Mouse (Mus musculus) hindbrain, postnatal 0 days (tissue): ENCODE data around the gene Csnk1d. TPM values are rescaled to one million over a fixed set of nuclear protein-coding genes. Genes with fewer than 3 reads are reported as not detected.

Source experiments
- ATAC-seq: fragments of 200-750 bp; cut with Nextera tagmentation; 2 replicates; pipeline ENCODE4 v1.8.0; 2017; ENCODE audit warnings: mild to moderate bottlenecking, moderate TSS enrichment, moderate library complexity
- DNase-seq: peaks from one replicate; pipeline ENCODE4 v3.0.0-alpha.2; 2015; ENCODE audit warnings: low spot score
- H3K27ac ChIP-seq: fragments of 300-500 bp; sonication (generic); 2 replicates; pipeline ENCODE4 v1.5.1; 2014; ENCODE audit warnings: mild to moderate bottlenecking
- H3K27me3 ChIP-seq: fragments of 300-500 bp; sonication (generic); 2 replicates; pipeline ENCODE4 v1.6.1; 2014; ENCODE audit warnings: low read length, mixed read lengths; ENCODE audit not compliant: insufficient read depth
- H3K36me3 ChIP-seq: fragments of 300-500 bp; sonication (generic); 2 replicates; pipeline ENCODE4 v1.6.1; 2014; ENCODE audit warnings: low read length, mixed read lengths; ENCODE audit not compliant: insufficient read depth
- H3K4me1 ChIP-seq: fragments of 300-500 bp; sonication (generic); 2 replicates; pipeline ENCODE4 v1.6.1; 2014; ENCODE audit warnings: antibody characterized with exemption, low read length, mixed read lengths; ENCODE audit not compliant: insufficient read depth
- H3K4me2 ChIP-seq: fragments of 300-500 bp; sonication (generic); 2 replicates; pipeline ENCODE4 v1.6.1; 2014; ENCODE audit warnings: low read depth, mild to moderate bottlenecking, low read length, moderate library complexity, mixed read lengths
- H3K4me3 ChIP-seq: fragments of 300-500 bp; sonication (generic); 2 replicates; pipeline ENCODE4 v1.5.1; 2014; ENCODE audit warnings: low read length
- H3K9ac ChIP-seq: fragments of 300-500 bp; sonication (generic); replicated peaks from 2 replicates; pipeline ENCODE4 v1.6.1; 2014; ENCODE audit warnings: mild to moderate bottlenecking, low read length, moderate library complexity, mixed read lengths
- H3K9me3 ChIP-seq: fragments of 300-500 bp; sonication (generic); 2 replicates; pipeline ENCODE4 v1.6.1; 2016; ENCODE audit warnings: low read length, mixed read lengths
- CTCF ChIP-seq: IDR thresholded peaks from 2 replicates; pipeline ENCODE4 v1.5.1; 2016; ENCODE audit warnings: antibody characterized with exemption, control low read depth, low read depth
- WGBS: fragments of 180-500 bp; shearing (Covaris S2); extraction: QIAGEN DNeasy Blood & Tissue Kit; methylation state at CpG from one replicate; pipeline ENCODE4 v1.1.7; 2014; 5-methylcytosine and 5-hydroxymethylcytosine counted together
- polyA plus RNA-seq: library from polyadenylated mRNA; unstranded; fragments of >200 nt; fragmentation: Nextera tagmentation; extraction: Ambion mirVana; gene quantifications from 2 replicates; pipeline ENCODE4 v1.2.1, GENCODE M21; 2015
- total RNA-seq: library from RNA; depleted of rRNA; stranded (reverse); fragments of >200 nt; gene quantifications from 2 replicates; pipeline ENCODE4 v1.2.3, GENCODE M21; 2014

The Csnk1d gene
- total and polyA plus RNA-seq, 2 experiments from 2014 or later, result 95.2 to 102 TPM

DNA sequence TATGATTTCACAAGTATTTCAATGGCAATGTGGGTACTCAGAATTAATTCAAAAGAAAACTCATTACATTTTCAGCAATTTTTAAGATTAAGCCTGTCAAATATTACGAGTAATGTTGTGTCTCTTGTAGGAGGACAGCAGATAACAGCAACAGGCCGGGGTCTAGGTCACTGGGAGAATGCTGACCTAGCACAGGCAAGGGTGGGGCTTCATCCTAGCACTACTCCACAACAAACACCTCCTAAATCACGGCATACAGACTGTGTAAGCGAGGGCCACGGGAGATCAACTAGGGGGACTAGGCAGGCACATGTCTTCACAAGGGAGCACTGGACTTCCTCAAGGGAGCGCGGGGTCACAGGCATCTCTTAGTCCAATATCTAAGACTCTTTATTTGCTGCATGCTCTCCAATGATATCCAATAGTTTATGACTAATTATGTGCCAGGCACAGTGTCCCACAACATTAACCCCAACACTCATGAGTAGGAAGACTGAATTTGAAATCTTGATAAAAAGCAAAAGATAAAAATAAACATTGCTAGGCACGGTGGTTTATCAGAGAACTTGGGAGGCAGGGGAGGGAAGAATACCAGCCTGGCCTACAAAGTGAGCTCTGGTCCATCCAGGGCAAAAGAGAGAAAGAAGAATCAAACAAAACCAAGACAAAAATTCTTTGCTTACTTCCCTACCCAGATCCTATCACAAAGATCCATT is 11.3 kb downstream of the Csnk1d start:
- Histone ChIP-seq H3K4me2 (no peak overlapping the region), H3K27ac (no peak overlapping the region), H3K4me3 (no peak overlapping the region), H3K9ac (no peak overlapping the region), H3K9me3 (no peaks in the 10 kb centered on the region), H3K36me3 (peaks cover 47% of the 10 kb centered on the region), H3K27me3 (no peaks in the 10 kb centered on the region), H3K4me1 (no peaks in the 10 kb centered on the region)
- ATAC-seq (no peak), DNase-seq (no peak)
- TF ChIP-seq CTCF, result no peak
- WGBS, result 90% methylated on average over 8 of the region's 8 CpGs

DNA sequence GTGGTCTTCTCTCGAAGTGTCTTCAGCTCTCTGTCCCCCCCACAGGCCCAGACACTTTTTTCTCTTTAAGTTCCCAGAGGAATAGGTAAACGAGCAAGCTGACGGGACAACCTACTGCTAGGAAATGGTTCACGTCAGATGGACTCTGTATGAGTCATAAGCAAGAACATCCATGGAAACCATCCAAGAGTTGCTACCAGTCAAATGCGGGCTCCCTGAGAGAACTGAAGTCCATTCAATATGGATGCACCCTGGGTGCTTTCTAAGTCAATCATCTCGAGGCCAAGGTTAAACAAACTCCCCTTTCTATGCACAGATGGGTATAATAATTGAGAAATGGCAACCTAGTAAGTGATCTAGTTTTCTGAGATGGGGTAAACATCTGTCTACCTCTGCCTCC is 17.8 kb downstream of the Csnk1d start:
- 64% methylated on average over 6 of the region's 6 CpGs for WGBS
- no peak overlapping the region for H3K4me3 ChIP-seq
- no peak for TF ChIP-seq CTCF
- no peak overlapping the region for H3K9ac ChIP-seq
- H3K27me3 ChIP-seq, result no peaks in the 10 kb centered on the region
- H3K27ac ChIP-seq, result no peak overlapping the region
- no peak for ATAC-seq
- H3K36me3 ChIP-seq, result peaks cover 61% of the 10 kb centered on the region
- no peaks in the 10 kb centered on the region for H3K4me1 ChIP-seq
- DNase-seq, result no peak
- H3K4me2 ChIP-seq, result no peak overlapping the region
- no peaks in the 10 kb centered on the region for H3K9me3 ChIP-seq

DNA sequence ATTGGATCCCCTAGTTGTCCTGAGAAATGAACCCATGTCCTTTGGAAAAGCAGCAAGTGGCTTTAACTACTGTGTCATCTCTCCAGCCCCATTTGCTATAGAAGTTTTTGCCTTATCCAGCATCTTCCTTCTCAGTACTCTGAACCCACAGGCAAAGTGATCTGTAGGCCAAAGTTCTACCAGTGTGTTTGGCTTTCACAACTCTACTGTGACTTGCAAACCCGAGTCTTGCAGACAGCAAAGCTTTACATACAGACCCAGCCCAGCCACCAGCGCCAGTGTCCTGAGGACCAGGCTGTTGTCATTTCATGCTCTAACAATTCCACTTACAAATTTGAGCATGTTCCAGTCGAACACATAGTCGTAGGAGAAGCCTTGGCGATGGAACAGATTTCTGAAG is 19.9 kb downstream of the Csnk1d start:
- Histone ChIP-seq H3K9ac (no peak overlapping the region), H3K27me3 (no peaks in the 10 kb centered on the region), H3K36me3 (peaks cover 82% of the 10 kb centered on the region), H3K4me2 (no peak overlapping the region), H3K9me3 (no peaks in the 10 kb centered on the region), H3K4me1 (no peaks in the 10 kb centered on the region), H3K4me3 (no peak overlapping the region), H3K27ac (no peak overlapping the region)
- no peak for TF ChIP-seq CTCF
- WGBS, result 92% methylated on average over 5 of the region's 5 CpGs
- ATAC-seq, result no peak
- no peak for DNase-seq

DNA sequence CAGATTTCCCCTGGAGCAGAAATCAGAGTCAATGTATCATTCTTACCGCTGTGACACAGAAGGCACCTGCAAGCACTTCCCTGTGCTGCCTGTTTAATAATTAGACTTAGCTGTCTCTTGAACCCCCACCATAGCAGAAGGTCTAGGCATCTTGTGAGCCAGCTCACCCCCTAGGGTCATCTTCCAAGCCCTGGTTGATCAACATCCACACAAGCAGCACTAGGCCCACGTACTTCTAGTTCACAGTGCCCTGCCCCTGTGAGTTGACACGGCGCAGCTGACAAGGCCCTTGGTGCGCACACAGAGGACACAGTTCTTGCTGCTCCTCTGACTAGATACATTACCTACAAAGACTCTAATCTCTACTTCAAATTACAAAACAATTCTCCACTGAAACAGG is 21.4 kb downstream of the Csnk1d start:
- H3K4me2 ChIP-seq, result no peak overlapping the region
- peaks cover 90% of the 10 kb centered on the region for H3K36me3 ChIP-seq
- DNase-seq (no peak), ATAC-seq (no peak)
- no peak for TF ChIP-seq CTCF
- H3K4me3 ChIP-seq, result no peak overlapping the region
- no peaks in the 10 kb centered on the region for H3K27me3 ChIP-seq
- WGBS, result 91% methylated on average over 5 of the region's 5 CpGs
- H3K4me1 ChIP-seq, result no peaks in the 10 kb centered on the region
- H3K9ac ChIP-seq, result no peak overlapping the region
- no peak overlapping the region for H3K27ac ChIP-seq
- no peaks in the 10 kb centered on the region for H3K9me3 ChIP-seq

DNA sequence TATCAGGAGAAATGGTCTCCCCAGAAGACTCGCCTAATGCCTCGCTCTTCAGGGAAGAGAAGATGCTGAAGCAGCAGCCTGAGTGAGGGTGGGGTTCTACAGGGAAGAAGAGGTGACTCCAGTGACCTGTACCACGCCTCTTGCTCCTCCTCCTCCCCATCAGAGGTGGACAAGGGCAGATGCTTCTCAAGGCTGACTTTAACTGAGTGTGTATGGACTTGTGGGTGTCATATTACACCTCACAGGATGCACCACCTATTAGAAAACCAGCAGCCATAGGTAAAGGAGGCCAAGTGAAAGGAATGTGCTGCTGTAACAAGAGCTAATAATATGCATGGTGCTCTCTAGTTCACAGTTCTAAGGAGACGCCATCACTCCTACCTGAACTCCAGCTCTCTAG is 25.5 kb downstream of the Csnk1d start:
- H3K9ac ChIP-seq, result no peak overlapping the region
- H3K36me3 ChIP-seq, result peaks cover 95% of the 10 kb centered on the region
- H3K4me2 ChIP-seq, result no peak overlapping the region

DNA sequence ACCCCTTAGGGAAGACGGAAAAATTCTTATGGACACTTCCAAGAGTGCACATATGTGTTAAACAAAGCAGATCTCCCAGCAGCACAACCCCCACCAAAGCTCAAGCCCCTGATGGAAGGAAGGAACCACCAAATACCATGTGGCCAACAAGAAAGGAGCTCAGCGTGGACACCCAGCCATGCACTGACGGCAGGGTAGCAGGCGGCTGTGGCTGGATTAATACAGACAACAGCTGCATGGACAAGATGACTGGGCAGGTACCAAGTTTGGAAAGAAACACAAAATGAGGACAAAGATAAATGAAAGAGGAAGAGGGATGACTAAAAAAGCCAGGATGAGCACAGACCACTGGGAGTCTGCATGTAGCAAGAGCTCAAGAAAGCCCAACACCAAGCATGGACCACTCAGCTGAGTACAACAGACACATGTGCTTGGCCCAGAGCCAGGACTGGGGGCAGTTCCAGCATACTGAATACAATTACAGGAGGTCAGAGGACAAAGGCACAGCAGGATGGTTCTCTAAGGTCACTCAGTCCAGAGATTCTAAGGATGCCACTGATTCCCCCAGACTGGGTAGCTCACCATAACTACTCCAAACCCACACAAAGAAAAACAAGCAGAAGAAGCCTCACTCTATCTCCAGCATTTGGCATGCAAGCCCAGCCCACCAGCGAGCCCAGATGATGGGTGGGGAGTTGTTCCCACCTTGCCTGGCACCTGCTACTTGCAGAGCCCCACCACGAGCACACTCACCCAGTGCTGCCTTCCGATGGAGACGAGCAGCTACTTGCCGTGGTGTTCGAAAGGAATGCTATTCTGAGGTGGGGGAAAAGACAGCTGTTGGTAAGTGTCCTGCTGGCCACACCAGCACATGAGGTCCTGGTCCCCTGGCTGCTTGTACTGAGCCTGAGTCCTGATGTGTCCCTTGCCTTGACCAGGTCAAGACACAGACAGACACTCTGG is 26.7 kb downstream of the Csnk1d start:
- H3K4me3 ChIP-seq, result no peak overlapping the region
- H3K9ac ChIP-seq, result no peak overlapping the region
- ATAC-seq (no peak), DNase-seq (peak; percentile 41)
- WGBS, result 55% methylated on average over 10 of the region's 10 CpGs
- no peak for TF ChIP-seq CTCF
- peaks cover 84% of the 10 kb centered on the region for H3K36me3 ChIP-seq
- no peaks in the 10 kb centered on the region for H3K27me3 ChIP-seq
- H3K4me2 ChIP-seq, result no peak overlapping the region
- no peaks in the 10 kb centered on the region for H3K4me1 ChIP-seq
- H3K27ac ChIP-seq, result 0 out of 2 replicates have a peak overlapping the region, but pooled peaks have one; percentile 17
- no peaks in the 10 kb centered on the region for H3K9me3 ChIP-seq

More for the DNA sequence above, 25.5 kb downstream of the Csnk1d start:
- DNase-seq, result no peak
- no peak overlapping the region for H3K27ac ChIP-seq
- no peaks in the 10 kb centered on the region for H3K4me1 ChIP-seq
- no peak for TF ChIP-seq CTCF
- no peaks in the 10 kb centered on the region for H3K9me3 ChIP-seq
- H3K27me3 ChIP-seq, result no peaks in the 10 kb centered on the region
- 82% methylated on average over 4 of the region's 4 CpGs for WGBS
- H3K4me3 ChIP-seq, result no peak overlapping the region
- ATAC-seq, result no peak
